Mouse (Mus musculus): Measurements from ENCODE around the gene Pou2f2. TPM values are rescaled to one million over a fixed set of nuclear protein-coding genes. Genes with fewer than 3 reads are reported as not detected.

Pou2f2 gene
- polyA plus RNA-seq, 1 experiment from 2014 or later = 2.0 TPM

- Histone ChIP-seq H3K9me3 (replicated peaks) (no peaks in the 10 kb centered on the region), H3K27ac (replicated peaks) (peak within 1 kb of the TSS; percentile 87), H3K9ac (peak within 1 kb of the TSS; percentile 58), H3K27me3 (no peaks in the 10 kb centered on the region), H3K4me2 (replicated peaks) (peak within 1 kb of the TSS; percentile 91), H3K36me3 (peaks cover 17% of the 10 kb centered on the region), H3K4me3 (replicated peaks) (peak within 1 kb of the TSS; percentile 62), H3K4me1 (peaks cover 44% of the 10 kb centered on the region)
- ATAC-seq (ENCODE audit: insufficient number of reproducible peaks, low FRiP score, low TSS enrichment, low read depth) = no peak
- 1% methylated on average over 28 of the region's 28 CpGs for WGBS
Measured at GRCm38 (mm10) chr7:25071979-25072715, 107.4 kb downstream of the Pou2f2 start, which contains the start of the genes Grik5 and Zfp574. Gene Grik5, minus strand, starts transcription at chr7:25072346. Gene Zfp574, plus strand, starts transcription at chr7:25072567.

- no peak overlapping the region for H3K9ac ChIP-seq
- H3K36me3 ChIP-seq = peaks cover 45% of the 10 kb centered on the region
- no peak overlapping the region for H3K27ac ChIP-seq (replicated peaks)
- no peaks in the 10 kb centered on the region for H3K27me3 ChIP-seq
- H3K4me1 ChIP-seq = peaks cover 34% of the 10 kb centered on the region
- H3K9me3 ChIP-seq (replicated peaks) = no peaks in the 10 kb centered on the region
- no peak overlapping the region for H3K4me3 ChIP-seq (replicated peaks)
- no peak for ATAC-seq (ENCODE audit: insufficient number of reproducible peaks, low FRiP score, low TSS enrichment, low read depth)
- 33% methylated on average over 2 of the region's 2 CpGs for WGBS
- H3K4me2 ChIP-seq (replicated peaks) = no peak overlapping the region
Measured at GRCm38 (mm10) chr7:25068724-25069123, 110.8 kb downstream of the Pou2f2 start.

GRCm38 (mm10) chr7:25067909-25068656 is 111.4 kb downstream of the Pou2f2 start:
- Histone ChIP-seq H3K27ac (replicated peaks) (no peak overlapping the region), H3K4me3 (replicated peaks) (no peak overlapping the region), H3K9ac (no peak overlapping the region), H3K27me3 (no peaks in the 10 kb centered on the region), H3K36me3 (peaks cover 51% of the 10 kb centered on the region), H3K4me2 (replicated peaks) (no peak overlapping the region), H3K4me1 (peaks cover 29% of the 10 kb centered on the region), H3K9me3 (replicated peaks) (no peaks in the 10 kb centered on the region)
- WGBS = 82% methylated on average over 22 of the region's 22 CpGs
- no peak for ATAC-seq (ENCODE audit: insufficient number of reproducible peaks, low FRiP score, low TSS enrichment, low read depth)

- Histone ChIP-seq H3K4me2 (replicated peaks) (no peak overlapping the region), H3K9ac (no peak overlapping the region), H3K27ac (replicated peaks) (no peak overlapping the region), H3K9me3 (replicated peaks) (no peaks in the 10 kb centered on the region), H3K27me3 (no peaks in the 10 kb centered on the region), H3K4me3 (replicated peaks) (no peak overlapping the region), H3K36me3 (peaks cover 59% of the 10 kb centered on the region), H3K4me1 (peaks cover 27% of the 10 kb centered on the region)
- 84% methylated on average over 7 of the region's 7 CpGs for WGBS
- no peak for ATAC-seq (ENCODE audit: insufficient number of reproducible peaks, low FRiP score, low TSS enrichment, low read depth)
Measured at GRCm38 (mm10) chr7:25067338-25067737, 112.2 kb downstream of the Pou2f2 start.

GRCm38 (mm10) chr7:25063900-25064299 is 115.6 kb downstream of the Pou2f2 start:
- H3K4me1 ChIP-seq = no peaks in the 10 kb centered on the region
- H3K9ac ChIP-seq = no peak overlapping the region
- H3K36me3 ChIP-seq = peaks cover 78% of the 10 kb centered on the region
- H3K4me2 ChIP-seq (replicated peaks) = no peak overlapping the region
- no peak for ATAC-seq (ENCODE audit: insufficient number of reproducible peaks, low FRiP score, low TSS enrichment, low read depth)
- no peaks in the 10 kb centered on the region for H3K9me3 ChIP-seq (replicated peaks)
- H3K27ac ChIP-seq (replicated peaks) = no peak overlapping the region
- H3K27me3 ChIP-seq = no peaks in the 10 kb centered on the region
- H3K4me3 ChIP-seq (replicated peaks) = no peak overlapping the region
- 80% methylated on average over 8 of the region's 8 CpGs for WGBS

- no peak overlapping the region for H3K4me2 ChIP-seq (replicated peaks)
- H3K9ac ChIP-seq = no peak overlapping the region
- no peak for ATAC-seq (ENCODE audit: insufficient number of reproducible peaks, low FRiP score, low TSS enrichment, low read depth)
- WGBS = 90% methylated on average over 6 of the region's 6 CpGs
- no peak overlapping the region for H3K27ac ChIP-seq (replicated peaks)
- H3K27me3 ChIP-seq = no peaks in the 10 kb centered on the region
- H3K9me3 ChIP-seq (replicated peaks) = no peaks in the 10 kb centered on the region
- H3K36me3 ChIP-seq = peaks cover 76% of the 10 kb centered on the region
- H3K4me1 ChIP-seq = no peaks in the 10 kb centered on the region
- no peak overlapping the region for H3K4me3 ChIP-seq (replicated peaks)
Measured at GRCm38 (mm10) chr7:25063346-25063745, 116.2 kb downstream of the Pou2f2 start.

- WGBS = 89% methylated on average over 14 of the region's 14 CpGs
- no peak overlapping the region for H3K4me3 ChIP-seq (replicated peaks)
- no peaks in the 10 kb centered on the region for H3K4me1 ChIP-seq
- H3K36me3 ChIP-seq = peaks cover 78% of the 10 kb centered on the region
- no peaks in the 10 kb centered on the region for H3K9me3 ChIP-seq (replicated peaks)
- no peak overlapping the region for H3K9ac ChIP-seq
- no peak overlapping the region for H3K27ac ChIP-seq (replicated peaks)
- no peak overlapping the region for H3K4me2 ChIP-seq (replicated peaks)
- no peak for ATAC-seq (ENCODE audit: insufficient number of reproducible peaks, low FRiP score, low TSS enrichment, low read depth)
- H3K27me3 ChIP-seq = no peaks in the 10 kb centered on the region
Measured at GRCm38 (mm10) chr7:25058836-25059235, 120.7 kb downstream of the Pou2f2 start.

GRCm38 (mm10) chr7:25058394-25058793 is 121.1 kb downstream of the Pou2f2 start:
- Histone ChIP-seq H3K36me3 (peaks cover 78% of the 10 kb centered on the region), H3K4me1 (no peaks in the 10 kb centered on the region), H3K9ac (no peak overlapping the region), H3K4me3 (replicated peaks) (no peak overlapping the region), H3K4me2 (replicated peaks) (no peak overlapping the region), H3K9me3 (replicated peaks) (no peaks in the 10 kb centered on the region), H3K27ac (replicated peaks) (no peak overlapping the region), H3K27me3 (no peaks in the 10 kb centered on the region)
- 85% methylated on average over 8 of the region's 8 CpGs for WGBS
- no peak for ATAC-seq (ENCODE audit: insufficient number of reproducible peaks, low FRiP score, low TSS enrichment, low read depth)

- H3K4me2 ChIP-seq (replicated peaks) = no peak overlapping the region
- no peaks in the 10 kb centered on the region for H3K4me1 ChIP-seq
- H3K4me3 ChIP-seq (replicated peaks) = no peak overlapping the region
- no peaks in the 10 kb centered on the region for H3K9me3 ChIP-seq (replicated peaks)
- no peak for ATAC-seq (ENCODE audit: insufficient number of reproducible peaks, low FRiP score, low TSS enrichment, low read depth)
- no peak overlapping the region for H3K9ac ChIP-seq
- no peak overlapping the region for H3K27ac ChIP-seq (replicated peaks)
- no peaks in the 10 kb centered on the region for H3K27me3 ChIP-seq
- 92% methylated on average over 5 of the region's 5 CpGs for WGBS
- H3K36me3 ChIP-seq = peaks cover 73% of the 10 kb centered on the region
Measured at GRCm38 (mm10) chr7:25057888-25058287, 121.6 kb downstream of the Pou2f2 start.

GRCm38 (mm10) chr7:25056951-25057350 is 122.6 kb downstream of the Pou2f2 start:
- no peak for ATAC-seq (ENCODE audit: insufficient number of reproducible peaks, low FRiP score, low TSS enrichment, low read depth)
- H3K4me1 ChIP-seq = no peaks in the 10 kb centered on the region
- peaks cover 66% of the 10 kb centered on the region for H3K36me3 ChIP-seq
- no peak overlapping the region for H3K4me2 ChIP-seq (replicated peaks)
- H3K9me3 ChIP-seq (replicated peaks) = no peaks in the 10 kb centered on the region
- no peak overlapping the region for H3K9ac ChIP-seq
- no peak overlapping the region for H3K4me3 ChIP-seq (replicated peaks)
- H3K27me3 ChIP-seq = no peaks in the 10 kb centered on the region
- H3K27ac ChIP-seq (replicated peaks) = no peak overlapping the region
- WGBS = 80% methylated on average over 4 of the region's 4 CpGs

GRCm38 (mm10) chr7:25052587-25052986 is 126.9 kb downstream of the Pou2f2 start:
- Histone ChIP-seq H3K27me3 (no peaks in the 10 kb centered on the region), H3K4me1 (no peaks in the 10 kb centered on the region), H3K27ac (replicated peaks) (no peak overlapping the region), H3K4me2 (replicated peaks) (no peak overlapping the region), H3K9me3 (replicated peaks) (no peaks in the 10 kb centered on the region), H3K9ac (no peak overlapping the region), H3K4me3 (replicated peaks) (no peak overlapping the region), H3K36me3 (peaks cover 62% of the 10 kb centered on the region)
- ATAC-seq (ENCODE audit: insufficient number of reproducible peaks, low FRiP score, low TSS enrichment, low read depth) = no peak
- 89% methylated on average over 3 of the region's 3 CpGs for WGBS

Measured in embryonic facial prominence, embryonic 15.5 days (tissue).